Mouse (Mus musculus) forebrain, embryonic 16.5 days (tissue): ENCODE results near the gene Spry1. TPM values are rescaled to one million over a fixed set of nuclear protein-coding genes. Genes with fewer than 3 reads are reported as not detected.
A peak's percentile ranks its signal among the peaks of the same experiment; 100 is the strongest.
"Not testable (repeated sequence)": the region's sequence is repeated elsewhere in the genome, so short reads cannot be mapped to it uniquely, and the experiment has no call there.

Source experiments
- ATAC-seq: fragments of 200-750 bp; cut with Nextera tagmentation; 2 replicates; pipeline ENCODE4 v1.8.0; 2017; ENCODE audit warnings: mild to moderate bottlenecking, moderate library complexity
- H3K27ac ChIP-seq: fragments of 300-500 bp; sonication (generic); 2 replicates; pipeline ENCODE4 v1.5.1; 2014; ENCODE audit warnings: low read length, control low read depth
- H3K27me3 ChIP-seq: fragments of 300-500 bp; sonication (generic); replicated peaks from 2 replicates; pipeline ENCODE4 v1.6.1; 2014; ENCODE audit warnings: low read length; ENCODE audit not compliant: control insufficient read depth, insufficient read depth
- H3K36me3 ChIP-seq: fragments of 300-500 bp; sonication (generic); 2 replicates; pipeline ENCODE4 v1.6.1; 2014; ENCODE audit not compliant: control insufficient read depth, insufficient read depth
- H3K4me1 ChIP-seq: fragments of 300-500 bp; sonication (generic); replicated peaks from 2 replicates; pipeline ENCODE4 v1.6.1; 2014; ENCODE audit warnings: low read length; ENCODE audit not compliant: control insufficient read depth, insufficient read depth
- H3K4me2 ChIP-seq: fragments of 300-500 bp; sonication (generic); 2 replicates; pipeline ENCODE4 v1.6.1; 2014; ENCODE audit warnings: mild to moderate bottlenecking, low read length, control low read depth
- H3K4me3 ChIP-seq: fragments of 300-500 bp; sonication (generic); replicated peaks from 2 replicates; pipeline ENCODE4 v1.5.1; 2014; ENCODE audit warnings: mild to moderate bottlenecking, low read length, control low read depth
- H3K9ac ChIP-seq: fragments of 300-500 bp; sonication (generic); replicated peaks from 2 replicates; pipeline ENCODE4 v1.6.1; 2014; ENCODE audit warnings: low read depth, low read length, control low read depth
- H3K9me3 ChIP-seq: fragments of 300-500 bp; sonication (generic); 2 replicates; pipeline ENCODE4 v1.6.1; 2016; ENCODE audit warnings: low read length; ENCODE audit not compliant: control insufficient read depth
- WGBS: fragments of 180-500 bp; shearing (Covaris S2); extraction: QIAGEN DNeasy Blood & Tissue Kit; methylation state at CpG from one replicate; pipeline ENCODE4 v1.1.7; 2014; 5-methylcytosine and 5-hydroxymethylcytosine counted together
- polyA plus RNA-seq: library from polyadenylated mRNA; unstranded; fragments of >200 nt; fragmentation: Nextera tagmentation; extraction: Ambion mirVana; gene quantifications from 2 replicates; pipeline ENCODE4 v1.2.1, GENCODE M21; 2015

Gene Spry1
- 6.4 and 6.6 TPM in 2 replicates for polyA plus RNA-seq

- 0 out of 2 replicates have a peak, but pooled peaks cover 3% of the 10 kb centered on the region for H3K36me3 ChIP-seq
- H3K4me3 ChIP-seq: peak within 1 kb of the TSS; percentile 89
- no peaks in the 10 kb centered on the region for H3K9me3 ChIP-seq
- H3K27me3 ChIP-seq: 0 out of 2 replicates have a peak, but pooled peaks cover 2% of the 10 kb centered on the region
- under 1% methylated on average over 38 of the region's 38 CpGs for WGBS
- ATAC-seq: peak; percentile 95
- peaks cover 22% of the 10 kb centered on the region for H3K4me1 ChIP-seq
- H3K9ac ChIP-seq: peak within 1 kb of the TSS; percentile 74
- H3K4me2 ChIP-seq: peak within 1 kb of the TSS; percentile 94
- H3K27ac ChIP-seq: peak within 1 kb of the TSS; percentile 89
Measured at GRCm38 (mm10) chr3:37639690-37640089, at the start of gene Spry1. Gene Spry1, plus strand, starts transcription at chr3:37639947.

GRCm38 (mm10) chr3:37595721-37596120 is 44.0 kb upstream of the Spry1 start:
- Histone ChIP-seq H3K4me3 (no peak overlapping the region), H3K9ac (no peak overlapping the region), H3K27ac (no peak overlapping the region), H3K4me2 (no peak overlapping the region), H3K9me3 (no peaks in the 10 kb centered on the region), H3K36me3 (no peaks in the 10 kb centered on the region), H3K4me1 (no peaks in the 10 kb centered on the region), H3K27me3 (no peaks in the 10 kb centered on the region)
- ATAC-seq: no peak
- WGBS: 66% methylated on average over 10 of the region's 10 CpGs

- WGBS: 57% methylated on average over 6 of the region's 6 CpGs
- Histone ChIP-seq H3K9ac (no peak overlapping the region), H3K27ac (no peak overlapping the region), H3K27me3 (no peaks in the 10 kb centered on the region), H3K4me1 (no peaks in the 10 kb centered on the region), H3K9me3 (no peaks in the 10 kb centered on the region), H3K4me2 (no peak overlapping the region), H3K4me3 (no peak overlapping the region), H3K36me3 (no peaks in the 10 kb centered on the region)
- no peak for ATAC-seq
Measured at GRCm38 (mm10) chr3:37596519-37596918, 43.2 kb upstream of the Spry1 start.

GRCm38 (mm10) chr3:37597200-37597599 is 42.5 kb upstream of the Spry1 start:
- Histone ChIP-seq H3K27ac (no peak overlapping the region), H3K27me3 (no peaks in the 10 kb centered on the region), H3K36me3 (no peaks in the 10 kb centered on the region), H3K4me3 (no peak overlapping the region), H3K9me3 (no peaks in the 10 kb centered on the region), H3K4me1 (no peaks in the 10 kb centered on the region), H3K9ac (no peak overlapping the region), H3K4me2 (no peak overlapping the region)
- WGBS: 80% methylated on average over 5 of the region's 5 CpGs
- no peak for ATAC-seq

GRCm38 (mm10) chr3:37599641-37600040 is 40.1 kb upstream of the Spry1 start:
- not testable (repeated sequence) for H3K4me1 ChIP-seq, H3K27ac ChIP-seq, H3K4me2 ChIP-seq, H3K27me3 ChIP-seq, H3K4me3 ChIP-seq, H3K9ac ChIP-seq, H3K36me3 ChIP-seq, ATAC-seq, H3K9me3 ChIP-seq
- WGBS: 95% methylated on average over 14 of the region's 14 CpGs

- Histone ChIP-seq H3K9ac (no peak overlapping the region), H3K27me3 (no peaks in the 10 kb centered on the region), H3K36me3 (no peaks in the 10 kb centered on the region), H3K4me2 (no peak overlapping the region), H3K9me3 (no peaks in the 10 kb centered on the region), H3K4me3 (no peak overlapping the region), H3K4me1 (peaks cover 2% of the 10 kb centered on the region; the same call in 1 of the 2 replicates), H3K27ac (no peak overlapping the region)
- ATAC-seq: no peak
- 97% methylated on average over 9 of the region's 9 CpGs for WGBS
Measured at GRCm38 (mm10) chr3:37602356-37602755, 37.4 kb upstream of the Spry1 start.

- no peak overlapping the region for H3K9ac ChIP-seq
- H3K27ac ChIP-seq: no peak overlapping the region
- no peaks in the 10 kb centered on the region for H3K9me3 ChIP-seq
- peaks cover 2% of the 10 kb centered on the region; the same call in 1 of the 2 replicates for H3K4me1 ChIP-seq
- no peaks in the 10 kb centered on the region for H3K27me3 ChIP-seq
- no peak overlapping the region for H3K4me3 ChIP-seq
- WGBS: 96% methylated on average over 7 of the region's 7 CpGs
- no peak overlapping the region for H3K4me2 ChIP-seq
- no peak for ATAC-seq
- no peaks in the 10 kb centered on the region for H3K36me3 ChIP-seq
Measured at GRCm38 (mm10) chr3:37602890-37603289, 36.9 kb upstream of the Spry1 start.

- 76% methylated on average over 3 of the region's 3 CpGs for WGBS
Measured at GRCm38 (mm10) chr3:37603541-37603940, 36.2 kb upstream of the Spry1 start.

GRCm38 (mm10) chr3:37604976-37605875 is 34.5 kb upstream of the Spry1 start:
- H3K27ac ChIP-seq: no peak overlapping the region
- no peak overlapping the region for H3K9ac ChIP-seq

More at GRCm38 (mm10) chr3:37603541-37603940, 36.2 kb upstream of the Spry1 start:
- no peak overlapping the region for H3K27ac ChIP-seq
- peaks cover 2% of the 10 kb centered on the region; the same call in 1 of the 2 replicates for H3K4me1 ChIP-seq
- no peaks in the 10 kb centered on the region for H3K36me3 ChIP-seq
- no peak overlapping the region for H3K4me2 ChIP-seq
- no peaks in the 10 kb centered on the region for H3K9me3 ChIP-seq
- no peaks in the 10 kb centered on the region for H3K27me3 ChIP-seq
- no peak overlapping the region for H3K9ac ChIP-seq
- no peak for ATAC-seq
- H3K4me3 ChIP-seq: no peak overlapping the region

More at GRCm38 (mm10) chr3:37604976-37605875, 34.5 kb upstream of the Spry1 start:
- no peak overlapping the region for H3K4me3 ChIP-seq
- H3K27me3 ChIP-seq: no peaks in the 10 kb centered on the region
- ATAC-seq: peak; percentile 67
- no peak overlapping the region for H3K4me2 ChIP-seq
- peaks cover 2% of the 10 kb centered on the region; the same call in 1 of the 2 replicates for H3K4me1 ChIP-seq
- no peaks in the 10 kb centered on the region for H3K9me3 ChIP-seq
- 39% methylated on average over 13 of the region's 13 CpGs for WGBS
- no peaks in the 10 kb centered on the region for H3K36me3 ChIP-seq
